Mouse (Mus musculus): ENCODE measurements around the gene Prps1. TPM values are rescaled to one million over a fixed set of nuclear protein-coding genes. Genes with fewer than 3 reads are reported as not detected.

Gene Prps1
- 67.7 and 73.7 TPM in 2 replicates for total RNA-seq (2014; fragmentation: Nextera tagmentation)
- total RNA-seq (2017), result 32.9 and 47.7 TPM in 2 replicates
- polyA plus RNA-seq (2012), result 3.5 and 6.1 TPM in 2 replicates

GRCm38 (mm10) chrX:140456279-140456731 is at the start of gene Prps1:
Prps1 (plus strand) TSS chrX:140456613.
- Histone ChIP-seq H3K9me3 (replicated peaks) (no peaks in the 10 kb centered on the region), H3K36me3 (replicated peaks) (no peaks in the 10 kb centered on the region), H3K4me1 (ENCODE audit: insufficient read depth, low read depth, low read length) (peaks cover 5% of the 10 kb centered on the region; the same call in 1 of the 2 replicates), H3K27me3 (ENCODE audit: insufficient read depth, low read length) (no peaks in the 10 kb centered on the region), H3K4me3 (ENCODE audit: low read depth, low read length) (peak within 1 kb of the TSS; percentile 81)
- no peak for TF ChIP-seq CTCF (IDR thresholded peaks at IDR 0.05; ENCODE audit: low read depth, low read length)
- TF ChIP-seq POLR2AphosphoS5 (IDR thresholded peaks at IDR 0.05; ENCODE audit: insufficient replicate concordance, low read depth, low read length), result no peak
- TF ChIP-seq GATA2 (IDR thresholded peaks at IDR 0.05; ENCODE audit: borderline replicate concordance, low read depth, low read length), result no peak
- TF ChIP-seq TAL1 (conservative IDR thresholded peaks at IDR 0.05; ENCODE audit: low read depth, low read length), result no peak
- no peak for TF ChIP-seq GATA1 (IDR thresholded peaks at IDR 0.05; ENCODE audit: borderline replicate concordance, low read length)
- DNase-seq (ENCODE audit: low spot score) (peak; percentile 36), ATAC-seq (ENCODE audit: extremely low read depth, insufficient number of reproducible peaks, low FRiP score, poor library complexity, severe bottlenecking) (peak; percentile 93)

GRCm38 (mm10) chrX:140407593-140407992 is 48.8 kb upstream of the Prps1 start:
- no peak overlapping the region for H3K4me3 ChIP-seq (ENCODE audit: low read depth, low read length)
- H3K9me3 ChIP-seq (replicated peaks), result no peaks in the 10 kb centered on the region
- DNase-seq (ENCODE audit: low spot score) (no peak), ATAC-seq (ENCODE audit: extremely low read depth, insufficient number of reproducible peaks, low FRiP score, poor library complexity, severe bottlenecking) (peak; percentile 26; the same call in 1 of the 2 replicates)
- H3K4me1 ChIP-seq (ENCODE audit: insufficient read depth, low read depth, low read length), result peaks cover 3% of the 10 kb centered on the region; the same call in 1 of the 2 replicates
- no peaks in the 10 kb centered on the region for H3K36me3 ChIP-seq (replicated peaks)
- H3K27me3 ChIP-seq (ENCODE audit: insufficient read depth, low read length), result no peaks in the 10 kb centered on the region
- TF ChIP-seq CTCF (IDR thresholded peaks at IDR 0.05; ENCODE audit: low read depth, low read length), result no peak
- no peak for TF ChIP-seq GATA1 (IDR thresholded peaks at IDR 0.05; ENCODE audit: borderline replicate concordance, low read length)
- no peak for TF ChIP-seq TAL1 (conservative IDR thresholded peaks at IDR 0.05; ENCODE audit: low read depth, low read length)
- TF ChIP-seq GATA2 (IDR thresholded peaks at IDR 0.05; ENCODE audit: borderline replicate concordance, low read depth, low read length), result no peak
- no peak for TF ChIP-seq POLR2AphosphoS5 (IDR thresholded peaks at IDR 0.05; ENCODE audit: insufficient replicate concordance, low read depth, low read length)

GRCm38 (mm10) chrX:140418467-140418866 is 37.9 kb upstream of the Prps1 start:
- H3K36me3 ChIP-seq (replicated peaks), result no peaks in the 10 kb centered on the region
- no peak for TF ChIP-seq CTCF (IDR thresholded peaks at IDR 0.05; ENCODE audit: low read depth, low read length)
- no peak for TF ChIP-seq POLR2AphosphoS5 (IDR thresholded peaks at IDR 0.05; ENCODE audit: insufficient replicate concordance, low read depth, low read length)
- no peak for TF ChIP-seq TAL1 (conservative IDR thresholded peaks at IDR 0.05; ENCODE audit: low read depth, low read length)
- no peak for TF ChIP-seq GATA2 (IDR thresholded peaks at IDR 0.05; ENCODE audit: borderline replicate concordance, low read depth, low read length)
- no peak for TF ChIP-seq GATA1 (IDR thresholded peaks at IDR 0.05; ENCODE audit: borderline replicate concordance, low read length)
- H3K4me1 ChIP-seq (ENCODE audit: insufficient read depth, low read depth, low read length), result no peaks in the 10 kb centered on the region
- no peaks in the 10 kb centered on the region for H3K9me3 ChIP-seq (replicated peaks)
- peaks cover 4% of the 10 kb centered on the region for H3K27me3 ChIP-seq (ENCODE audit: insufficient read depth, low read length)
- no peak overlapping the region for H3K4me3 ChIP-seq (ENCODE audit: low read depth, low read length)
- DNase-seq (ENCODE audit: low spot score) (no peak), ATAC-seq (ENCODE audit: extremely low read depth, insufficient number of reproducible peaks, low FRiP score, poor library complexity, severe bottlenecking) (no peak)

- Histone ChIP-seq H3K4me3 (ENCODE audit: low read depth, low read length) (no peak overlapping the region), H3K27me3 (ENCODE audit: insufficient read depth, low read length) (peaks cover 11% of the 10 kb centered on the region; the same call in 1 of the 2 replicates), H3K4me1 (ENCODE audit: insufficient read depth, low read depth, low read length) (no peaks in the 10 kb centered on the region), H3K36me3 (replicated peaks) (no peaks in the 10 kb centered on the region), H3K9me3 (replicated peaks) (no peaks in the 10 kb centered on the region)
- no peak for TF ChIP-seq POLR2AphosphoS5 (IDR thresholded peaks at IDR 0.05; ENCODE audit: insufficient replicate concordance, low read depth, low read length)
- no peak for TF ChIP-seq TAL1 (conservative IDR thresholded peaks at IDR 0.05; ENCODE audit: low read depth, low read length)
- no peak for TF ChIP-seq CTCF (IDR thresholded peaks at IDR 0.05; ENCODE audit: low read depth, low read length)
- no peak for TF ChIP-seq GATA2 (IDR thresholded peaks at IDR 0.05; ENCODE audit: borderline replicate concordance, low read depth, low read length)
- no peak for TF ChIP-seq GATA1 (IDR thresholded peaks at IDR 0.05; ENCODE audit: borderline replicate concordance, low read length)
- DNase-seq (ENCODE audit: low spot score) (no peak), ATAC-seq (ENCODE audit: extremely low read depth, insufficient number of reproducible peaks, low FRiP score, poor library complexity, severe bottlenecking) (no peak)
These were observed 29.3 kb upstream of the Prps1 start for GRCm38 (mm10) chrX:140427124-140427523.

GRCm38 (mm10) chrX:140428252-140428651 is 28.2 kb upstream of the Prps1 start:
- Histone ChIP-seq H3K27me3 (ENCODE audit: insufficient read depth, low read length) (peaks cover 12% of the 10 kb centered on the region; the same call in 1 of the 2 replicates), H3K4me1 (ENCODE audit: insufficient read depth, low read depth, low read length) (no peaks in the 10 kb centered on the region), H3K36me3 (replicated peaks) (no peaks in the 10 kb centered on the region), H3K9me3 (replicated peaks) (no peaks in the 10 kb centered on the region), H3K4me3 (ENCODE audit: low read depth, low read length) (no peak overlapping the region)
- ATAC-seq (ENCODE audit: extremely low read depth, insufficient number of reproducible peaks, low FRiP score, poor library complexity, severe bottlenecking), result no peak
- TF ChIP-seq CTCF (IDR thresholded peaks at IDR 0.05; ENCODE audit: low read depth, low read length) (no peak), POLR2AphosphoS5 (IDR thresholded peaks at IDR 0.05; ENCODE audit: insufficient replicate concordance, low read depth, low read length) (no peak), TAL1 (conservative IDR thresholded peaks at IDR 0.05; ENCODE audit: low read depth, low read length) (no peak), GATA1 (IDR thresholded peaks at IDR 0.05; ENCODE audit: borderline replicate concordance, low read length) (no peak), GATA2 (IDR thresholded peaks at IDR 0.05; ENCODE audit: borderline replicate concordance, low read depth, low read length) (no peak)
- no peak for DNase-seq (ENCODE audit: low spot score)

- no peak for TF ChIP-seq TAL1 (conservative IDR thresholded peaks at IDR 0.05; ENCODE audit: low read depth, low read length)
- H3K27me3 ChIP-seq (ENCODE audit: insufficient read depth, low read length), result peaks cover 14% of the 10 kb centered on the region; the same call in 1 of the 2 replicates
- no peak for ATAC-seq (ENCODE audit: extremely low read depth, insufficient number of reproducible peaks, low FRiP score, poor library complexity, severe bottlenecking)
These were observed 26.4 kb upstream of the Prps1 start for GRCm38 (mm10) chrX:140429985-140430384.

More at GRCm38 (mm10) chrX:140429985-140430384, 26.4 kb upstream of the Prps1 start:
- no peaks in the 10 kb centered on the region for H3K36me3 ChIP-seq (replicated peaks)
- H3K9me3 ChIP-seq (replicated peaks), result no peaks in the 10 kb centered on the region
- no peak overlapping the region for H3K4me3 ChIP-seq (ENCODE audit: low read depth, low read length)
- H3K4me1 ChIP-seq (ENCODE audit: insufficient read depth, low read depth, low read length), result no peaks in the 10 kb centered on the region
- no peak for DNase-seq (ENCODE audit: low spot score)

All from G1E (cell line).